Mouse (Mus musculus): ENCODE measurements at regions not wholly inside any gene's neighbourhood (a gene's known extent, or its start where the extent isn't known, plus 50 kb on each side); places are given as distances from the start of the nearest gene placed in this dataset.
A peak's percentile ranks its signal among the peaks of the same experiment; 100 is the strongest.

DNA sequence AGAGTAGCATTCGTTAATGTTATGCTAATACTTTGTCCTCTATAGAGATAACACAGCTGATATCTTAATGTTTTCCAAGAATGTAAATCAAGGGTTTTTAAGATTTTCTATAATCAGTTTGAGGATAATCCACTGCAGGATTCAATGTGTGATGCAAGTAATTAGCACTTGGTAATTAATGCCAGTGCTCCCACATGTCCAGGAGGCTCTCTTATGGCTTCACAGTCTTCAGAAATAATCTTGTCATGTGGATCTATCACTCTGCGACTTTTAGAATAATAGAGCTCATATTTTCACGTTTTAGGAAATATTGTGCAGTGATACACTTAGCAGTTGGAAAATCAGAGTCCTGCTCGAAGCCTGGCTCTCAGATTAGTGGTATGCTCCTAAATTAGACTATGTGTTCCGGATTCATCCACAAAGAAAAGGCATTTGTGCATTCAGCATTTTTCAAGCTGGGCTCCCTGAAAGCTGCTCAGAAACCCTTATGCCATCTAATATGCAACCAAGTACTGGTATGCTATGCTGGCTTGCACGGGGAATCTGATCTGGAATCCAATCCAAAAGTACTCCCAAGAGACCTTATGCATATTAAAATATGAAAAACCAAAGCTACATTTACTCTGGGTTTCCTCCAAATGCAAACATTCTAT lies 1302.8 kb upstream of the Tyrp1 start:
- WGBS: 70% methylated on average over 6 of the region's 6 CpGs
- no peak overlapping the region for H3K27ac ChIP-seq (ENCODE audit: low read depth, low read length)
- ATAC-seq (ENCODE audit: low FRiP score): no peak

DNA sequence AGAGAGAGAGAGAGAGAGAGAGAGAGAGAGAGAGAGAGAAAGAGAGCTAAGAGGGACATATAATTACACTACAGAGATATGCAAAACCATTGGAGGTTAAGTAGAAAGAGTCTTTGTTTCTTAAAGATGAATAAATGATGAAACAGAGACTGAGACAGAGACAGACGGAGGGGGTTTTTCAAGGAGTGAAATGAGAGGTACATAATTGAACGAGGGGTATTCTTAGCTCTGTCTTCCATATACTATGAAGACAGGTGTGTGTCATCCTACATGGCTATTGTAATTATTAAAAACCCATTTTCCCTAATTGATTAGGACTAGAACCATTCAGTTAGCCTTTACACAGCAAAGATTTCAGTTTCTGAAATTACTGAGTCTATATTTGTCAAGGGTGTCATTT lies 1302.2 kb upstream of the Tyrp1 start:
- no peaks in the 10 kb centered on the region for H3K9me3 ChIP-seq (ENCODE audit: control insufficient read depth, low read length)
- DNase-seq (ENCODE audit: low spot score, missing footprints) (no peak), ATAC-seq (ENCODE audit: low FRiP score) (no peak)
- no peak overlapping the region for H3K4me3 ChIP-seq (ENCODE audit: low read depth, low read length)
- H3K4me1 ChIP-seq (ENCODE audit: control insufficient read depth, insufficient read depth, low read length): no peaks in the 10 kb centered on the region
- 73% methylated on average over 2 of the region's 2 CpGs for WGBS
- H3K36me3 ChIP-seq (ENCODE audit: control insufficient read depth, insufficient read depth, low read length): no peaks in the 10 kb centered on the region
- H3K4me2 ChIP-seq: no peak overlapping the region
- no peak overlapping the region for H3K27ac ChIP-seq (ENCODE audit: low read depth, low read length)
- no peak overlapping the region for H3K9ac ChIP-seq (ENCODE audit: low read length)
- H3K27me3 ChIP-seq (ENCODE audit: control insufficient read depth, insufficient read depth, low read length): no peaks in the 10 kb centered on the region

More for the DNA sequence above, 1302.8 kb upstream of the Tyrp1 start:
- no peak overlapping the region for H3K4me3 ChIP-seq (ENCODE audit: low read depth, low read length)
- no peak for DNase-seq (ENCODE audit: low spot score, missing footprints)
- H3K27me3 ChIP-seq (ENCODE audit: control insufficient read depth, insufficient read depth, low read length): no peaks in the 10 kb centered on the region
- no peaks in the 10 kb centered on the region for H3K36me3 ChIP-seq (ENCODE audit: control insufficient read depth, insufficient read depth, low read length)
- H3K9me3 ChIP-seq (ENCODE audit: control insufficient read depth, low read length): no peaks in the 10 kb centered on the region
- no peak overlapping the region for H3K4me2 ChIP-seq
- no peak overlapping the region for H3K9ac ChIP-seq (ENCODE audit: low read length)
- H3K4me1 ChIP-seq (ENCODE audit: control insufficient read depth, insufficient read depth, low read length): no peaks in the 10 kb centered on the region

DNA sequence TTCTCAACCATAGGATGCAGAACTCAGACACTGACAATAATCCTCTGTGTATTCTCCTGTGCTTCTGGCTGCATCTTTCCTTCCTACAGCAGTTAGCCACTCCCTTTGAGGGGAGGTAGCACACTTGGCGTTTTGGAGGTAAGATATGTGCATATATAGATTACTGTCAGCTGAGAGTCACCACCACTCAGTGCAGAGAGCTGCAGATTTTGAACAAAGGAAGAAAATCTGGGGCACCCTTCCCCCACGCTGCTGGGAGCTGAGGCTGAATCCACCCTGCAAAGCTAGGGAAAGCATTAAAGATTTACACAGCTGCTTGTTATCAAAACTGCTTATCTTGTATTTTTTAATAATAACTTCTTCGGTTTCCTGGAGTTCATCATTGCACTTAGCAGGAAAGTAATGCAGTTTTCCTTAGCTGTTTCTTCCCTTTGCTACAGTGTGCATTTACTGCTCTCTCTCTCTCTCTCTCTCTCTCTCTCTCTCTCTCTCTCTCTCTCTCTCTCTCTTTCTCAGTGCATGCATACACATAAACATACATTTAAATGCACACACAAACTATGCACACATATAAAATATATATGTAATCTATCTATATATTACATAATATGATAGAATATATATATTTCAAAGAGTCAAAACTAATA lies 1301.4 kb upstream of the Tyrp1 start:
- Histone ChIP-seq H3K9me3 (ENCODE audit: control insufficient read depth, low read length) (no peaks in the 10 kb centered on the region), H3K27me3 (ENCODE audit: control insufficient read depth, insufficient read depth, low read length) (no peaks in the 10 kb centered on the region), H3K4me2 (no peak overlapping the region), H3K9ac (ENCODE audit: low read length) (no peak overlapping the region), H3K4me1 (ENCODE audit: control insufficient read depth, insufficient read depth, low read length) (no peaks in the 10 kb centered on the region), H3K27ac (ENCODE audit: low read depth, low read length) (no peak overlapping the region), H3K36me3 (ENCODE audit: control insufficient read depth, insufficient read depth, low read length) (no peaks in the 10 kb centered on the region), H3K4me3 (ENCODE audit: low read depth, low read length) (no peak overlapping the region)
- ATAC-seq (ENCODE audit: low FRiP score) (peak; percentile 88), DNase-seq (ENCODE audit: low spot score, missing footprints) (no peak)
- 34% methylated on average over 3 of the region's 3 CpGs for WGBS

DNA sequence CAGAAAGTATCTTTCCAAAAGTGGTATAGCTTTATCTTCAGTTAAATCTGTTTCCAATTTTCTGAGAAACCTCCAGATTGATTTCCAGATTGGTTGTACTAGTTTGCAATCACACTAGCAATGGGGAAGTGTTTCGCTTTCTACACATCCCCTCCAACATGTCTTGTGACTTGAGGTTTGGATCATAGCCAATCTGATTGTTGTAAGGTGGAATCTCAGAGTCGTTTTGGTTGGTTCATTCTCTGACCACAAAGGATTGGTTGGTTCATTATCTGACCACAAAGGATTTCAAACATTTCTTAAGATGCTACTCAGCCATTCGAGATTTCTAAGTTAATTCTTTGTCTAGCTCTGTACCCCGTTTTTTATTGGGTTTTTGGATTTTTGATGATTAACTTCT lies 1288.5 kb upstream of the Tyrp1 start:
- Histone ChIP-seq H3K4me2 (no peak overlapping the region), H3K27ac (ENCODE audit: low read depth, low read length) (no peak overlapping the region), H3K9me3 (ENCODE audit: control insufficient read depth, low read length) (no peaks in the 10 kb centered on the region), H3K4me3 (ENCODE audit: low read depth, low read length) (no peak overlapping the region), H3K4me1 (ENCODE audit: control insufficient read depth, insufficient read depth, low read length) (no peaks in the 10 kb centered on the region), H3K9ac (ENCODE audit: low read length) (no peak overlapping the region), H3K36me3 (ENCODE audit: control insufficient read depth, insufficient read depth, low read length) (no peaks in the 10 kb centered on the region), H3K27me3 (ENCODE audit: control insufficient read depth, insufficient read depth, low read length) (no peaks in the 10 kb centered on the region)
- no peak for DNase-seq (ENCODE audit: low spot score, missing footprints)
- ATAC-seq (ENCODE audit: low FRiP score): no peak
- WGBS: 71% methylated on average over 4 of the region's 4 CpGs

Data from midbrain, embryonic 11.5 days (tissue).